Mouse (Mus musculus) testis, adult 2 months (tissue): ENCODE measurements around the gene Hgfac.

Experiments
- CTCF ChIP-seq: fragments of 200-500 bp; IDR thresholded peaks from 2 replicates; pipeline ENCODE4 v1.5.1; 2012; ENCODE audit warnings: low read depth, mild to moderate bottlenecking, inconsistent platforms, low read length, moderate library complexity; ENCODE audit not compliant: control insufficient read depth, insufficient read depth, insufficient replicate concordance
- POLR2A ChIP-seq: fragments of 200-500 bp; IDR thresholded peaks from 2 replicates; pipeline ENCODE4 v1.6.1; 2012; ENCODE audit warnings: low read depth, mild to moderate bottlenecking, inconsistent platforms, low read length, moderate library complexity; ENCODE audit not compliant: control insufficient read depth

DNA sequence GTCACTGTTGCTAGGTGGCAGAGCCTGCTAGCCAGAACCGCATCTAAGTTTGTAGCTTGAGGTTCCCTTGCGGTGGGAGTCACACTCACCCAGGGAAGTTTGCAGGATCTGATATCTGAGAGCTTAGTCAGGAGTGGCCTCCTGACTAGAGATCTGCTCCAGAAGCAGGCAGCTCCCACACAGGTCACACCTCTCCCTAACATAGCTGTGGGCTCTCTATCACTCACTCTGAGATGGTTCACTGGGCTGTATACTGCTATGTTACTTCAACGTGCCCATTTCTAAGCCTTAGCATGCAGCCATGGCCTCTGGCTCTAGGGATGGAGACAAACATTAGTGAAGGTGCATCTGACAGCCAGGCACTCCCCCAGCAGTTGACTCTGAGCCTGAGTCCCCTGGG is 50.3 kb downstream of the Hgfac start:
- no peak for TF ChIP-seq CTCF
- no peak for TF ChIP-seq POLR2A
